Mouse (Mus musculus) megakaryocyte, embryonic 14.5 days (primary cell): ENCODE measurements around the gene Mrtfa. TPM values are rescaled to one million over a fixed set of nuclear protein-coding genes. Genes with fewer than 3 reads are reported as not detected.

Source experiments
- H3K27me3 ChIP-seq: replicated peaks from 2 replicates; pipeline ENCODE3; 2012; ENCODE audit warnings: inconsistent platforms
- H3K36me3 ChIP-seq: replicated peaks from 2 replicates; pipeline ENCODE3; 2012; ENCODE audit warnings: low read length, inconsistent platforms, mixed read lengths
- H3K4me1 ChIP-seq: 2 replicates; pipeline ENCODE4 v1.6.1; 2012; ENCODE audit warnings: inconsistent platforms
- H3K4me3 ChIP-seq: replicated peaks from 2 replicates; pipeline ENCODE3; 2012; ENCODE audit warnings: moderate library complexity, mild to moderate bottlenecking, inconsistent platforms
- H3K9me3 ChIP-seq: 2 replicates; pipeline ENCODE4 v1.6.1; 2012; ENCODE audit warnings: inconsistent platforms
- FLI1 ChIP-seq: IDR thresholded peaks from 2 replicates; pipeline ENCODE4 v1.6.1; 2012; ENCODE audit warnings: low read length, inconsistent platforms, mixed read lengths
- GATA1 ChIP-seq: IDR thresholded peaks from 3 replicates; pipeline ENCODE4 v1.6.1; 2012; ENCODE audit warnings: mixed read lengths, low read length, inconsistent platforms, borderline replicate concordance
- polyA plus RNA-seq: library from polyadenylated mRNA; stranded (reverse); fragments of >175 nt; gene quantifications from 2 replicates; pipeline ENCODE4 v1.2.3, GENCODE M21; 2012; ENCODE audit warnings: low replicate concordance; ENCODE audit not compliant: insufficient read depth

The Mrtfa gene
- polyA plus RNA-seq, 1 experiment, result 138 TPM

GRCm38 (mm10) chr15:81133781-81134180, 56.8 kb downstream of the Mrtfa start:
- Histone ChIP-seq H3K27me3 (no peaks in the 10 kb centered on the region), H3K4me3 (no peak overlapping the region), H3K9me3 (no peaks in the 10 kb centered on the region), H3K36me3 (no peaks in the 10 kb centered on the region), H3K4me1 (peaks cover 23% of the 10 kb centered on the region)
- TF ChIP-seq GATA1, result no peak
- no peak for TF ChIP-seq FLI1

- peaks cover 12% of the 10 kb centered on the region for H3K4me1 ChIP-seq
- H3K27me3 ChIP-seq, result no peaks in the 10 kb centered on the region
- H3K4me3 ChIP-seq, result no peak overlapping the region
- TF ChIP-seq FLI1 (no peak), GATA1 (no peak)
- H3K36me3 ChIP-seq, result no peaks in the 10 kb centered on the region
- H3K9me3 ChIP-seq, result no peaks in the 10 kb centered on the region
These were observed 59.4 kb downstream of the Mrtfa start for GRCm38 (mm10) chr15:81131152-81131551.

- no peak overlapping the region for H3K4me3 ChIP-seq
- H3K27me3 ChIP-seq, result no peaks in the 10 kb centered on the region
- H3K9me3 ChIP-seq, result no peaks in the 10 kb centered on the region
- H3K36me3 ChIP-seq, result no peaks in the 10 kb centered on the region
- no peak for TF ChIP-seq GATA1
- no peak for TF ChIP-seq FLI1
- peaks cover 12% of the 10 kb centered on the region for H3K4me1 ChIP-seq
These were observed 60.6 kb downstream of the Mrtfa start for GRCm38 (mm10) chr15:81129970-81130369.

- TF ChIP-seq GATA1 (no peak), FLI1 (no peak)
- Histone ChIP-seq H3K27me3 (no peaks in the 10 kb centered on the region), H3K9me3 (no peaks in the 10 kb centered on the region), H3K4me3 (no peak overlapping the region), H3K4me1 (peaks cover 19% of the 10 kb centered on the region), H3K36me3 (no peaks in the 10 kb centered on the region)
These were observed 62.3 kb downstream of the Mrtfa start for GRCm38 (mm10) chr15:81128155-81128838.

- TF ChIP-seq FLI1 (no peak), GATA1 (no peak)
- H3K27me3 ChIP-seq, result no peaks in the 10 kb centered on the region
- no peak overlapping the region for H3K4me3 ChIP-seq
- no peaks in the 10 kb centered on the region for H3K36me3 ChIP-seq
- peaks cover 17% of the 10 kb centered on the region; the same call in 1 of the 2 replicates for H3K4me1 ChIP-seq
- no peaks in the 10 kb centered on the region for H3K9me3 ChIP-seq
These were observed 66.3 kb downstream of the Mrtfa start for GRCm38 (mm10) chr15:81124282-81124681.

GRCm38 (mm10) chr15:81123122-81123521, 67.4 kb downstream of the Mrtfa start:
- TF ChIP-seq GATA1 (no peak), FLI1 (no peak)
- Histone ChIP-seq H3K4me1 (peaks cover 17% of the 10 kb centered on the region; the same call in 1 of the 2 replicates), H3K4me3 (no peak overlapping the region), H3K9me3 (no peaks in the 10 kb centered on the region), H3K36me3 (no peaks in the 10 kb centered on the region), H3K27me3 (no peaks in the 10 kb centered on the region)

- peaks cover 17% of the 10 kb centered on the region; the same call in 1 of the 2 replicates for H3K4me1 ChIP-seq
- H3K36me3 ChIP-seq, result no peaks in the 10 kb centered on the region
- no peak overlapping the region for H3K4me3 ChIP-seq
- no peaks in the 10 kb centered on the region for H3K27me3 ChIP-seq
- no peak for TF ChIP-seq GATA1
- TF ChIP-seq FLI1, result no peak
- H3K9me3 ChIP-seq, result no peaks in the 10 kb centered on the region
These were observed 68.0 kb downstream of the Mrtfa start for GRCm38 (mm10) chr15:81122535-81122934.

GRCm38 (mm10) chr15:81122078-81122477, 68.5 kb downstream of the Mrtfa start:
- peaks cover 17% of the 10 kb centered on the region; the same call in 1 of the 2 replicates for H3K4me1 ChIP-seq
- no peaks in the 10 kb centered on the region for H3K36me3 ChIP-seq
- TF ChIP-seq GATA1, result no peak
- TF ChIP-seq FLI1, result no peak
- no peaks in the 10 kb centered on the region for H3K27me3 ChIP-seq
- no peaks in the 10 kb centered on the region for H3K9me3 ChIP-seq
- no peak overlapping the region for H3K4me3 ChIP-seq

- Histone ChIP-seq H3K4me1 (peaks cover 17% of the 10 kb centered on the region; the same call in 1 of the 2 replicates), H3K9me3 (no peaks in the 10 kb centered on the region), H3K4me3 (no peak overlapping the region), H3K36me3 (peaks cover 4% of the 10 kb centered on the region), H3K27me3 (no peaks in the 10 kb centered on the region)
- no peak for TF ChIP-seq GATA1
- no peak for TF ChIP-seq FLI1
These were observed 69.6 kb downstream of the Mrtfa start for GRCm38 (mm10) chr15:81120946-81121345.

- TF ChIP-seq GATA1, result no peak
- no peak for TF ChIP-seq FLI1
- Histone ChIP-seq H3K4me3 (no peak overlapping the region), H3K27me3 (no peaks in the 10 kb centered on the region), H3K36me3 (peaks cover 7% of the 10 kb centered on the region), H3K9me3 (no peaks in the 10 kb centered on the region), H3K4me1 (peaks cover 17% of the 10 kb centered on the region; the same call in 1 of the 2 replicates)
These were observed 70.4 kb downstream of the Mrtfa start for GRCm38 (mm10) chr15:81120140-81120539.

GRCm38 (mm10) chr15:81118226-81118625, 72.3 kb downstream of the Mrtfa start:
- peaks cover 8% of the 10 kb centered on the region for H3K36me3 ChIP-seq
- no peak overlapping the region for H3K4me3 ChIP-seq
- no peaks in the 10 kb centered on the region for H3K27me3 ChIP-seq
- no peaks in the 10 kb centered on the region for H3K9me3 ChIP-seq
- peaks cover 9% of the 10 kb centered on the region; the same call in 1 of the 2 replicates for H3K4me1 ChIP-seq
- TF ChIP-seq FLI1 (no peak), GATA1 (no peak)
